Comparison of ENCODE assay signal across 15 mouse cellular contexts in the genomic region with DNA sequence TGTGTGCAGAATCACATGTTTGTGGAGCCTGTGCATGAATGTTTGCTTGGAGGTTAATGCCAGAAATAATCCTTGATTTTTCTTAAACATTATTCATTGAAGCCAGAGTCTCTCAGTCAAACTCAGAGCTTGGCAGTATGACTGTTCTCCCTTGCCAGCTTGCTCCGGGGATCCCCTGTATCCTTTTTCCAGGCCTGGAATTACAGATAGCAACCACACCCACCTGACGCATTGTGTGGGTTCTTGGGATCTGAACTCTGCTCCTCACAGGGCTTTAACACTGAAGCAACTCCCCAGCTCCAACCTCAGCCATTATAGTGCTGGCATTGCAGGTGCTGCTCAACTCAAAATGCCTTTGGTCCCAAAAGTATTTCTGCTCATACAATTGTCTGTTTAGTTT.
"Had no signal": no experiment of that assay in that cellular context is flagged by ENCODE, and none has a peak within 500 bp of the region (broad histone marks: within the 10 kb centered on the region; RNA-seq: fewer than 3 reads in every experiment).

No protein-coding gene starts in this region.

- DNase-seq: cerebellum, adult 9-10 months; cerebellum, adult 9-11 months; cerebellum, postnatal 10 days; cerebellum, postnatal 14 days; cerebellum, postnatal 25 days; cerebellum, postnatal 36 days; embryo, embryonic 11 days; forebrain, postnatal 0 days; gastrocnemius, adult 2 months; gastrocnemius, postnatal 10 days; gastrocnemius, postnatal 14 days; gastrocnemius, postnatal 25 days; gastrocnemius, postnatal 36 days; heart, adult 18-20 months; heart, adult 2 months had no signal
